Mouse (Mus musculus) embryo, embryonic 11.5 days (tissue): ENCODE measurements around the gene Scfd2.

Experiments
- DNase-seq: peaks from one replicate; pipeline ENCODE4 v3.0.0-alpha.2; 2012; ENCODE audit warnings: low read depth, low spot score

Gene Scfd2

GRCm38 (mm10) chr5:74455510-74456269, 75.9 kb downstream of the Scfd2 start:
- DNase-seq, result no peak

GRCm38 (mm10) chr5:74455094-74455493, 76.5 kb downstream of the Scfd2 start:
- DNase-seq, result no peak

DNA sequence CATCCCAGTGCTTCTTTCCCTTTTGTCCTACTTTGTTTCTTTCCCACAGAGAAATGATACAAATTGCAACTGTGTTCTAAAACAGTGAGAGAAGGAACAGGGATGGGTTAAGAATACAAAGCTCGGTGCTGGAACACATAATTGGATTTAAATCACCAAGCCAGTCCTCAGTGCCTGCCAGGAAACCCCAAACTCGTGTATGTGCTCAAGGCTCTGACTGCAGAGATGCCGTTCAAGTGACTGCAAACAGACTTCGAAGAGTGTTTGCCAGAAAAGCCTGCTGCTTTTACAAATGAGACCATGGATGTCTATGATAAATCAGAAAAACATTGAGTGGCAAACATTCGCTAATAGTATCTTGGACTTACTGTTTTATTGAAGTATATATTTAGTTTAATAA, 80.6 kb downstream of the Scfd2 start:
- no peak for DNase-seq

- DNase-seq, result no peak
These were observed 83.8 kb downstream of the Scfd2 start for GRCm38 (mm10) chr5:74447517-74448334.

GRCm38 (mm10) chr5:74445861-74446260, 85.7 kb downstream of the Scfd2 start:
- DNase-seq, result no peak

DNA sequence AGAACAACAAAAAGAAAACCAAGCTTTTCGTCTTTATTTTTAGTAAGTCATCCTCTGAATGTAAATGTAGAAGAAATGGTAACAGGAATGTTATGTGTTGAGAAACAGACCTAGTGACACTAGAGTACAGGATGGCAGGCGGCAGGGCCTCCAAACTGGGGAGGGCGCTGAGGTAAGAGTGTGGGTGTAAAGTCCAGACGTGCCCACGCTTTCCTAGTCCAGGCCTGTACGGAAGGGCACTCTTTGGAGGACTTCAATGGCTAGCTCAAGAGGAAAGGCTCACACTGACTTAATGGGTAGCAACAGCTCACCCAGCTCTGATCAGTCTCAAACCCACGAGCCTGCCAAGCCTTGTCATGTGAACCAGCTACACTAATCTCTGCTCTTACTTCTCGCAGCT, 93.2 kb downstream of the Scfd2 start:
- no peak for DNase-seq

- DNase-seq, result peak; percentile 70
These were observed 97.9 kb downstream of the Scfd2 start for GRCm38 (mm10) chr5:74433580-74434147.

- peak; percentile 65 for DNase-seq
These were observed 98.5 kb downstream of the Scfd2 start for GRCm38 (mm10) chr5:74432879-74433539.

GRCm38 (mm10) chr5:74420615-74421132, 110.9 kb downstream of the Scfd2 start:
- DNase-seq, result no peak

DNA sequence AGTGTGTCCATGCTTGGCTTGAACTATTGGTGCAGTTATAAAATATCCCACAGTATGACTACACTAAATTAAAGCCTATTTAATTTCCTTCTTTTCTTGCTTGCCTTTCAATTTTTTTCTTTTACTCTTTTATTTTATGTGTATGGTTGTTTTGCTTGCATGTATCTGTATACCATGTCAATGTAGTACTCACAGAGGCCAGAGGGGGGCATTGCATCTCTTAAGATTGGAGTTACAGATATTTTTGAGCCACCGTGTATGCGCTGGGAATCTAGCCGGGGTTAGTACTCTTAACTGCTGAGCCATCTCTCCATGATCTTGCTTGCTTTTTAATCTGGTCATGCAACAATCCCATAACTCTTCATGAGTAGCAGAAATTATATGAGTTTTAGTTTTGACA, 119.0 kb downstream of the Scfd2 start:
- DNase-seq, result no peak

GRCm38 (mm10) chr5:74404887-74405286, 126.7 kb downstream of the Scfd2 start:
- no peak for DNase-seq

DNA sequence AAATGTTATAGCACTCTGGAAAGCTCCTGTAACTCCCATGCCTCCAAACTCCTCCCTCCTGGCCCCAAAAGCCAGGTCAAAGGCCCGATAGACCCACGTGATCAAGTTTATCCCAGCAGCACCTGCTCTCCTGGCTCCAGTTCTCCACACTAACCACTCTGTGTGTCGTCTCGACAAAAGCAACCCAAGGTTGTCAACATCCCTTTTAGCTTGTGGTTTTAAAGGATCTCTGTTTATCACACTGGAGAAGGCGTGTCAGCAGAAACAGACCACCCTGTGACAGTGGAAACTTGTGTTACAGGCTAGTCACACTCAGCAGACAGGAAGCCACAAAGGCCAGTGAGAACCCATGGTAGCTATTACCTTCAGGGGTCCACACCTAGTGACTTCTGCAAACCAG, 127.5 kb downstream of the Scfd2 start:
- no peak for DNase-seq

DNA sequence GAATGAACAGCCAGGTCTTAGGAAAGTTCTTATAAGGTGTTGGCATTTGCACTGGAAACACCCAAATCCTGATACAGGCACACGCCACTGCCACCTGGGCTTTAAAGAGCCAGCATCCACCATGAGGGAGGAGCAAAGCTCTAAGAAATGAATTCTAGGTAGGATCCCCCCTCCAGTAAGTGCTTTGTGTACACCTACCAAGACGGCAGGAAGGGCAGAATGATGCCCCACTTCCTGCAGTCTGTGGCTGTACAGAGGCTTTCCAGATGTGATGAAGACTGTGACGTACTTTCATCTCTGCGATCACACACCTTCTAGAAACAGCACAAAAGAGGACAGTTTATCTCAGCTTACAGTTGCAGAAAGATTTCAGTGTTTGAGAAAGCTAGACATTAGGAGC, 128.9 kb downstream of the Scfd2 start:
- no peak for DNase-seq

DNA sequence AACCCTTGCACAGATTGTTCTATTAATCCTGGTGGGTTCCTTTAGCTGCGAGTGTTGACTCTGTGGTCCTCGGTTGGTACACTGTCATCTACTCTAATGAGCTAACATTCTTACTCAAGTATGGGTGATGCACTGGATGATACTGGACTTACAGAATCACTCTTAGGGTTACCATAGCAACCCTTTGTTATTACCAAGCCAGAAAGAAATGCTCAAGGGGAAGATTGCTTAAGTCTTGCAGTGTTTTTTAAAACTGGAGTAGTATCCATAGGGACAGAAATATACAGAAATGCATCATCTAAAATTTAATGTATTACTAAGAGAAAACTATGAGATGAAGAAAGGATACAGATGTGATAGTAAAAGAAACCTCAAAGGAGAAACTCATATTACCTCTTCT, 139.8 kb downstream of the Scfd2 start:
- no peak for DNase-seq

DNA sequence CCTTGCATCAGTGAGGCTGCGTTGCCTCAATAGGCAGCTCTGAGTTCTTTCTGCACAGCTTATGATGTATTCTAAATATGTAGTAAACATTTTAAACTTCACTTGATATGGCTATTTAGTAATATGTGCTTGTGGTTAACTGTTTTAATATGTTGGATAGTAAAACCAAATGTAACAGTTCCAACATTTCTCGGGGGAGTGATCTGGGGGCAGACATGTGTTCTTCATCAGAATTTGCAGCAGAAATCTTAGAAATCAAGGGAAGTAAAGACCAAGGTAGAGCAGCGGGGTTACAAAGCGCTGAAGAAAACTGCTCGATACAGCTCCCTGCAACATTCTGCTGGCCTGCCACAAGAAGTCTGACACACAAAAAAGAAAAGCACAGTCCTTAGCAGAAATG, 140.2 kb downstream of the Scfd2 start:
- no peak for DNase-seq

DNA sequence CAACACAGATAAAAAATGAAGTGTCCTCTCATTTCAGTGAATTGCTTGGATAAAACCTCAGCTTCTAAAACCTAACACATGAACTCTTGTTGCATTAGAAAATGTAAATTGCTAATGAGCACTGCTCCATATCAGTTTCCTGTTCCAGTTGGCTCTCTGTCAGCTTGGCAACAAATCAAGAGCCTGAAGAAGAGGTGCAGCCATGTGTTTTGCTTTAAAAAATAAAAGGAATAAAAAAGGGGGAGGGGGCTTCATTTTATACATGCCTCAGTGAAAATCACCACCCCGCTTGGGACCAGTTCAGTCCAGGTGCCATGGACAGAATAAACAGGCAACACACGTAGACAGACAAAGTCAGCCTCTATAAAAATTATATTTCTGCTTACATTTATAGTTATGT, 142.7 kb downstream of the Scfd2 start:
- DNase-seq, result no peak

DNA sequence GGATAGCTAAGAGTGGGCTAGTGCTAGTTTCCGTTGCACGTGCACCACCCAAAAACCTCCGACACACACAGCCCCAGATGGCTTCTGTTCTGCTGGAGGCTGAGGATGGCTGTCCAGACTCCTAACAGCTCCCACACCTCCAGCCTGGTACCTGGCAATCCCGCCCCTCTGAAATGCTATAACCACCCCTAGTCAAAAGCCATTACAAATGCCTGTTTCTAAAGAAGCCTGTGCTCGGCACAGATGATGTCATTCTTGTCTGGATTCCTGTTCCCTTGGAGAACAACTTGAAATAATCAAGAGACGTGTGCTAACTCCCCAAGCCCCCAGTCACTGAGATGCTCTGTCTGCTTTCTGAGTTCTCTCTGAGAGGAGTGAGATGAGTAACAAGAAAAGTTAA, 143.5 kb downstream of the Scfd2 start:
- no peak for DNase-seq

GRCm38 (mm10) chr5:74387143-74387886, 144.2 kb downstream of the Scfd2 start:
- DNase-seq, result no peak

- DNase-seq, result no peak
These were observed 151.5 kb downstream of the Scfd2 start for GRCm38 (mm10) chr5:74380045-74380444.

DNA sequence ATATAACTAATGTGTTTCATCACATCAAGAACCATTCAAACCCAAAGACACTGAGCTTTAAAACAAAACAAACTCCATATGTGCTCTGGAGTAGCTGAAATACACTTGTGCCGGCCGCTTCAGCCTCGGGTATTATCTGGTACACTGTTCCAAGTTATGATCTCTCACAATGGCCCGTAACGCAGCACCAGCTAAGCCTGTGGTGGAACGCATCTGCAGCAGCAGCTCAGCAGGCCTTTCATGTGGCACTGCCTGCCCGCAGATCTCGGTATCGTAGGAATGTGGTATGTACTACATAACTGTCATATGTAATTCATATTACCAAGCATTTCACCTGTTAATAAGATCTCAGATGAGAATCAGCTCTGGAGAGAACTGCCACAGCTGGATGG, 164.9 kb downstream of the Scfd2 start:
- DNase-seq, result no peak

GRCm38 (mm10) chr5:74365984-74366709, 165.4 kb downstream of the Scfd2 start:
- DNase-seq, result no peak
